Mouse (Mus musculus) left cerebral cortex, adult 2 months (tissue): ENCODE data around the gene Nfia. TPM values are rescaled to one million over a fixed set of nuclear protein-coding genes. Genes with fewer than 3 reads are reported as not detected.
A peak's percentile ranks its signal among the peaks of the same experiment; 100 is the strongest.

ENCODE experiments used
- DNase-seq, 2 experiments: peaks; one replicate each; pipeline ENCODE4 v3.0.0; 2021 to 2022; ENCODE audit warnings: low spot score in 2 of 2, mixed read lengths in 1 of 2; ENCODE audit errors: extremely low spot score in 1 of 2
- H3K27ac ChIP-seq: fragments of 200-600 bp; 2 replicates; pipeline ENCODE4 v1.8.1; 2022
- H3K4me3 ChIP-seq: fragments of 200-600 bp; 2 replicates; pipeline ENCODE4 v1.8.1; 2022
- CTCF ChIP-seq: fragments of 200-600 bp; IDR thresholded peaks from 2 replicates; pipeline ENCODE4 v1.8.1; 2022; ENCODE audit warnings: antibody characterized with exemption, mild to moderate bottlenecking, moderate library complexity
- intact Hi-C: fragments of 180-260 bp; cut with DNase I; formaldehyde crosslinking; loops from one replicate; pipeline ENCODE4 v1.15.1; 2025
- total RNA-seq, 2 experiments: library from RNA; stranded (reverse); gene quantifications; 2 replicates each; pipeline ENCODE4 v1.2.3; 2021

Nfia gene
- total RNA-seq, 2 experiments from 2014 or later = 58.1 to 62.5 TPM

DNA sequence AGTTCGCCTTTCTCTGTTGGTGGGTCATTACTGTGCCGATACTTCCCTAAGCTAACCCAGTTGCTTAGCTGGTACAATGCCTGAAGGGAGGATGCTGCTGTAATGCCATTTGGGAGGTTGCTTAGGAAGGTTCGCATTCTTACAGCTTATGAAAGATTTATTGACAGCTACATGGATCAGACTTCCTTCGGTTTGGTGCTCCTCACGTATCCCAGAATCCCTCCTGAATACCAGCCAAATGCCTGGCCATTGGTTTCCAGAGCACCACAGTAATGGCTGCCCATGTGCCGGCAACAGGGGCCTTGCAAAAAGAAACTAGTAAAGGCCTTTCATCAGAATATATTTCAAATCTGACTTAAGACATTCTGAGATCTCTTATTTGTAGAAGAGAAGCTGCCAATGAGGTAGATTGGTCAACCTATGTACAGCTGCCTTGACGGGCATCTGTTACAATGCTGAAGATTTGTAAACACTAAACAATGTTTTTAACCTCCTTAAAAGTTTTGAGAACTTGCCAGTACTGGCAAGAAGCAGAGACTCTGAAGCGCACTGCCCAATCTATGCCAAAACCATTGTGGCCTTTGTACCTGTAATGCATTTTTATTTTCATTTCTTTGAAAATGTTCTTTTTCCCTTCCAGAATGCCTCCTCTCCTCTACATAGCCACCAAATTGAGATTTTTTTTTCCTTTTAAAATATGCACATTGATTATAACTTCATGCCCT is 13.2 kb downstream of the Nfia start:
- intact Hi-C loops = no loop called here
- no peak for DNase-seq
- no peak overlapping the region for H3K4me3 ChIP-seq
- peak overlapping the region; percentile 32; the same call in 1 of the 2 replicates for H3K27ac ChIP-seq
- TF ChIP-seq CTCF = no peak

DNA sequence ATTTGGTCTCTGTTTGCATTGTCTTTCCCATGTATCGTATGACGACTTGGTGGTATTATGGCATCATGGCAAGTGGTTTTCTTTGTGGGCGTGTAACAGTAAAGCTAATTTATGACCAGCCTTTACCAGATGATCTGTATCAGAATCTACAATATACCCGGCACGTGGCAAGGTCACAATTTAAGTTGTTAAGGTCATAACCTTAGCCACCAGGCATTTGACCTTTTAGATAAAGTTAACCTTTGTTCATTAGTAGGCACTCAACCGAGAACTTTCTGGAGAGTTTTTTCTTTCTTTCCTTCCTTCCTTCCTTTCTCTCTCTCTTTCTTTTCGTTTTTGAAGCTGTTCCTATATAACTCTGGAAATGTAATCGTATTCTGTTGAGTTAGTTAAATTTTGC is 14.0 kb downstream of the Nfia start:
- intact Hi-C loops = no loop called here
- DNase-seq = no peak
- Histone ChIP-seq H3K4me3 (no peak overlapping the region), H3K27ac (no peak overlapping the region; the same call in 1 of the 2 replicates)
- no peak for TF ChIP-seq CTCF

DNA sequence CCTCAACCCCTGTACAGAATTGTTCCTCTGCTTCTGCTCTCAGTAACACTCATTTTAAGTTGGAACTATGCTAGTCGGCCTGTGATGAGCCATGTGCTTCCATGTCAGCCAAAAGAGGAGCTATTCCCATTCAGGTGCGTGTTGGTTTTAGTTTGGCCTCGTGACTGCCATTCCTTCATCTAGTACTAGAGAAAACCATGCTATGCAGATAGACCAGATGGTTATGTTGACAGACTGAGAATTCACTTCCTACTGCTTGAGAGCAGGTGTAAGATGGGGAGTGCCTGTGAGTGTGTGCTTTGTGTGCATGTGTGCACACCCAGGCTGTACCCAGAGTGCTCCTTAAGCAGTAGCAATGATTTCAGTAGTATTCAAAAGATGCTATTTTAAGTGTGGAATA is 15.0 kb downstream of the Nfia start:
- Histone ChIP-seq H3K27ac (no peak overlapping the region; the same call in 1 of the 2 replicates), H3K4me3 (no peak overlapping the region)
- intact Hi-C loops = no loop called here
- no peak for DNase-seq
- no peak for TF ChIP-seq CTCF

GRCm38 (mm10) chr4:97788537-97788936 is 16.0 kb downstream of the Nfia start:
- H3K4me3 ChIP-seq = no peak overlapping the region
- no peak for TF ChIP-seq CTCF
- intact Hi-C loops = no loop called here
- no peak for DNase-seq
- peak overlapping the region; percentile 8; the same call in 1 of the 2 replicates for H3K27ac ChIP-seq

DNA sequence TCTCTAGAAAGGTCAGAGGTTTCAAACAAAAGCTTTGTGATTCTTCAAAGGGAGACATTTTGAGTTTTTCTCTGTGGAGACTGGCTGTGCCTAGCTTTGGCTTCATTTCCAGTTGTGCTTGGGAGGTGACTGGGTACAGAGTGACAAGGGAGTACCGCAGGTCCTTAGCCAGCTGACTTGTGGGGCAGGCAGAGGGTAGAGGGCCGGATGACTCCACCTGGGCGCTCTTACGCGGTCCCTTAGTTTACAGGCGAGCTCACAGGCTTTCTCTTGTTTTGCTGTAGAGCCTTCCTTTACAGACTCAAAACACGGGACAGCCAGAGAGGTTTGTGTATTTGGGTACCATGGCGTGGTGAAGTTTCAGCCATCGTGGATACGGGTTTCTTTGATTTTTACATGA is 21.4 kb downstream of the Nfia start:
- DNase-seq = no peak
- TF ChIP-seq CTCF = no peak
- Histone ChIP-seq H3K4me3 (no peak overlapping the region), H3K27ac (peak overlapping the region; percentile 72)
- intact Hi-C loops = no loop called here

DNA sequence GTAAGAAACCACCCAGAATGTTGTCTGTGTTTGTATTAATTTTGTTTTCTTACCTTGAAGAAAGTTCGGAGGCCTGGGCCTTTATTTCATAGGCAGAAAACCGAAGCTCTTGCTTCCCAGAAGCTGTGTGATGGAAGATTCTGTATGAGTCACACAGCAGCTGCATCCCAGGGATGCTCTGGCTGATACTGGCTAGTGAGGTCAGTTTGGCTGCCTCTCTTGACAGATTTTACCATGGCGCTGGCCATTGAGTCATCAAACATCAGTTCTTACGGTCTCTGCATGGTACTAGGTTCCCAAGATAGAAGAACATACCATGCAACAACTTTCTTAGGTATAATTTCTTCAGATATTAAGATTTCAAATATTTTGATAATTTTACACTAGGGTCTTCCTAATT is 22.3 kb downstream of the Nfia start:
- Histone ChIP-seq H3K4me3 (peak overlapping the region; percentile 3; the same call in 1 of the 2 replicates), H3K27ac (peak overlapping the region; percentile 72)
- no peak for DNase-seq
- TF ChIP-seq CTCF = no peak
- intact Hi-C loops = loop anchor here (5.0 kb wide), 1 partner anchor 37 kb away; no protein-coding TSS in a partner anchor

DNA sequence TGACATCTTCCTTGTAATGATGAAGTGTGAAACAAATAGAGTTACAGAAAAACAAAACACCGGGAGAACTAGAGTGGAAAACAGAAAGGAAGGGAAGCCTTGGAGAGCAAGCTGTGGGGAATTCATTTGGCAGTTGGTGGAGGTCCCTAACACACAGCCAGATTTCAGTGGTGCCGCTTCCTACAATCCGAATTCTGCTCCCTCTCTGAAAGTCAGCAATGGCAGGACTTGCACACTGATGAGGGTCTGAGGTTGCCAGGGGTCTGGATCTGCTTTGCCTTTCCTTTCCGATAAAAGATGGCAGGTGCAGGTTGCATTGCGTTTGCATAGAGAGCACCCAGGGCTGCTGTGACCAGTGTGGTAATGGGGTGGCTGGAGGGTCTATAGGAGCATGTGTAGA is 23.4 kb downstream of the Nfia start:
- intact Hi-C loops = loop anchor here (5.0 kb wide), 1 partner anchor 36 kb away; no protein-coding TSS in a partner anchor
- H3K27ac ChIP-seq = 0 out of 2 replicates have a peak overlapping the region, but pooled peaks have one; percentile 4

DNA sequence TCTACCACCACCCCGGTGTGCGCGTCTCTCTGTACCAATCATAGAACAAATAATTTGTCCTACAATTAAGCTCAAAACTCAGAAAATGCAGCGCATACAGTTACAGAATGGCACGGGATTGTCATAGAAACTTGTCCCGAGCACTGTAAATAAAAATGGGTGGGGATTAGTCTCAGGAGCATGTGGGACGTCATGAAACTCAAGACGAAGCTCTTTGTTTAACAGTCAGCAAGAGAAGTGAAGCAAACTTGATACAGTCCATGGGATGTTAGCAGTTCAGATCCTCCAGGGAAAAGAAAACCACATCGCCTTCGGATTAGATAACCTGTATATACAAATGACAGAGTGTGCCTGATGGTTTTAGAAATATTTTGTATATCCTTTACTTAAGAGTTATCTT is 24.0 kb downstream of the Nfia start:
- intact Hi-C loops = loop anchor here (5.0 kb wide), 1 partner anchor 36 kb away; no protein-coding TSS in a partner anchor
- no peak for DNase-seq

More for the DNA sequence above, 23.4 kb downstream of the Nfia start:
- no peak for TF ChIP-seq CTCF
- peak overlapping the region; percentile 26; the same call in 1 of the 2 replicates for H3K4me3 ChIP-seq
- no peak for DNase-seq

DNA sequence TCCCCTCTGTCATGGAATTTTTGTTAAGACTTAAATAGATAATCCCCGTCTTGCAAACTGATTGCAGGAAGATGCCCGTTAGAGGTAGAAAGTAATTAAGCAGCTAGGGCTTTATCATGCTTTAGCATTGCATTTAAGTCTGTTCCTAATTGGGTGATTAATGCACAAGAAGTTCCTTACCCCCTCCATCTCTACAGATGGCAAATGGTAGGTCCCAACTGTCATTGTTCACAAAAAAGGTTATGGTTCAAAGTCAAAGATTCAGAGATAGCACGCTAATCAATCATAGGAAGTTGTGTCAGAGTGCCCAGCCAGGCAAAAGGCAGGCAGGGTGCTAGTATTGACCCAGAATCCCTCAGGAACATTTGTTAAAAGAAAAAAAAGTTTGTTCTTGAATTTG is 31.3 kb downstream of the Nfia start:
- TF ChIP-seq CTCF = no peak
- Histone ChIP-seq H3K27ac (no peak overlapping the region), H3K4me3 (no peak overlapping the region)
- no peak for DNase-seq
- intact Hi-C loops = no loop called here

More for the DNA sequence above, 24.0 kb downstream of the Nfia start:
- TF ChIP-seq CTCF = no peak
- Histone ChIP-seq H3K27ac (no peak overlapping the region), H3K4me3 (peak overlapping the region; percentile 26; the same call in 1 of the 2 replicates)

DNA sequence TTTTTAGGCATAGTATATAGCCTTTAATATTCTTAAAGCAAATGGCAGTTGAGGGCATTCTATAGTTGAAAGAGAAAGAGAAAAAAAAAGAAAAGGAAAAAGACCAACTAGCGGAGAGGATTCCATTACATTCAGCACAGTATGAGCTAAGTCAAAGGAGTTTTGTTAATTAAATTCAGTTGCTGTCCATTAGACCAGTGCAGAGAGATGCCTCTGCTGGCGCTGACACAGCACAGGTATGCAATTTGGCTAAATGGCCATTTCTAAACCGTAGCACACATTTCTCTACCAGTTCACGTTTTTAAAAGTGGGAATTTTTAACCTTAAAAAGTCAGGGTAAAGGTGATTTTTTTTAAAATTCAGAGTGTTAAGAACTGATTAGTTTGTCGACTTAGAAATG is 32.1 kb downstream of the Nfia start:
- no peak for DNase-seq
- no peak overlapping the region for H3K27ac ChIP-seq
- intact Hi-C loops = no loop called here
- no peak for TF ChIP-seq CTCF
- no peak overlapping the region for H3K4me3 ChIP-seq

- intact Hi-C loops = no loop called here
These were observed 32.7 kb downstream of the Nfia start for GRCm38 (mm10) chr4:97805255-97805654.

GRCm38 (mm10) chr4:97805896-97806808 is 33.6 kb downstream of the Nfia start:
- no peak overlapping the region for H3K4me3 ChIP-seq
- no peak for TF ChIP-seq CTCF
- intact Hi-C loops = no loop called here
- no peak for DNase-seq
- H3K27ac ChIP-seq = no peak overlapping the region

More at GRCm38 (mm10) chr4:97805255-97805654, 32.7 kb downstream of the Nfia start:
- DNase-seq = no peak
- H3K4me3 ChIP-seq = no peak overlapping the region
- no peak for TF ChIP-seq CTCF
- H3K27ac ChIP-seq = no peak overlapping the region
